Mouse (Mus musculus) neural tube, embryonic 10.5 days (tissue): ENCODE measurements around the gene Kat2b.
"Not testable (repeated sequence)": the region's sequence is repeated elsewhere in the genome, so short reads cannot be mapped to it uniquely, and the experiment has no call there.

Source experiments
- DNase-seq: peaks from one replicate; pipeline ENCODE4 v3.0.0-alpha.2; 2017; ENCODE audit warnings: low spot score; ENCODE audit errors: extremely low spot score

Gene Kat2b

GRCm38 (mm10) chr17:53566161-53566918, at the start of gene Kat2b:
TSS of gene Kat2b (plus strand) at chr17:53566861.
- DNase-seq = peak; percentile 40

DNA sequence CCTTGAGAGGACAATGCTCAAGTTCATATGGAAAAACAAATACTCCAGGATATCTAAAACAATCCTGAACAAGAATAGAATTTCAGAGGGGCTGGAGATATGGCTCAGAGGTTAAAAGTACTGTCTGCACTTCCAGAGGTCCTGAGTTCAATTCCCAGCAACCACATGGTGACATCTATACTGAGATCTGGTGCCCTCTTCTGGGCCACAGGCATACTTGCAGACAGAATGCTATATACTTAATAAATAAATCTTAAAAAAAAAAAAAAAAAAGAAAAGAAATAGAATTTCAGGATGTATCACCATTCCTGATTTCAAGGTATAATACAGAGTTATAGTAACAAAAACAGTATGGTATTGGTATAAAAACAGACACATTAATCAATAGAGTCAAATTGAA, 47.3 kb upstream of the Kat2b start:
- DNase-seq = no peak

GRCm38 (mm10) chr17:53520509-53520908, 46.2 kb upstream of the Kat2b start:
- no peak for DNase-seq

DNA sequence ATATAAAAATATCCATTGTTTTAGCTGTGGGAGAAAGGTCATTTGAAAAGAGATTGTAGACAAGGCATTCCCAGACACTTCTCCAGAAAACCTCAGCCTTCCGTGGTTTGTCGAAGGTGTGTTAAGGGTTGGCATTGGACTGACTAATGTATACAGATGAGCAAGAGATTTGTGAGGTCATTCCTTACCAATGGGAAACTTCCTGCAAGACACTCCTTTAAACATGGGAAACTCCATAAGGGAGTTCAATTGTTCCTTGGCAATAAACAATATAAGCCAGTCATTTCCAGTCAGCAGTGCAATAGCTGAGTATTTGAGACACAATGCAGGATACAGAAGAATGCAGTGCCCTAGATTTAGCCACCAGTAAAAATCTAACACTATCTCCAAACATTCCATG, 38.6 kb upstream of the Kat2b start:
- no peak for DNase-seq

DNA sequence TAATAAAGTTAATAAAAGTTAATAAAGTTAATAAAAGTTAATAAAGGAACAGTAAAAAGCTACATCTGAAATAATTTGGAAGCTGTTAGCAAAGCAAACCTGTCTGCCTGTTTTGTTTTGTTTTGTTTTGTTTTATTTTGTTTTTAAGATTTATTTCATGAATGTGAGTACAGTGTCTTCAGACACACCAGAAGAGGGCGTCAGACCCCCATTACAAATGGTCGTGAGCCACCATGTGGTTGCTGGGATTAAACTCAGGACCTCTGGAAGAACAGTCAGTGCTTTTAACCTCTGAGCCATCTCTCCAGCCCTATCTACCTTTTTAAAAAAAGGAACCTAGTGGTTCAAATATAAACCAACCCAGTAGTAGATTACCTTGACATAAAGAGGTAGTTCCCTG, 35.5 kb upstream of the Kat2b start:
- no peak for DNase-seq

DNA sequence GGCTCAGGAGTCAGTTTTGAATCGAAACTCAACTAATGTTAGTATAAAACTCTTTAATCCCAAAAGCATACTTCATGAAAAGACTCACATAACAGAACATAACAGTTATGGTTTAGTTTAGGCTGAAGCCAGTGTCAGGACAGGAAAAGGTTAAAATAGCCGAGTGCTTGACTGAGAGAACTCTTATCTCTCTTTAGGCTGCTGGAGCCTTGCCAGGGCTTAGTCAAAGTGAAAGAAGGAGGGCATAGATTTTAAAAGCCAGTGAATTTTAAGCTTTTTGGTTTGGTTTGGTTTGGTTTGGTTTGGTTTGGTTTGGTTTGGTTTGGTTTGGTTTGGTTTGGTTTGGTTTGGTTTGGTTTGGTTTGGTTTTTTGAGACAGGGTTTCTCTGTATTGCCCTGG, 34.2 kb upstream of the Kat2b start:
- no peak for DNase-seq

- DNase-seq = not testable (repeated sequence)
Measured at GRCm38 (mm10) chr17:53539351-53539750, 27.3 kb upstream of the Kat2b start, which contains the start of gene Pp2d1. TSS of gene Pp2d1 (minus strand) at chr17:53539451.

DNA sequence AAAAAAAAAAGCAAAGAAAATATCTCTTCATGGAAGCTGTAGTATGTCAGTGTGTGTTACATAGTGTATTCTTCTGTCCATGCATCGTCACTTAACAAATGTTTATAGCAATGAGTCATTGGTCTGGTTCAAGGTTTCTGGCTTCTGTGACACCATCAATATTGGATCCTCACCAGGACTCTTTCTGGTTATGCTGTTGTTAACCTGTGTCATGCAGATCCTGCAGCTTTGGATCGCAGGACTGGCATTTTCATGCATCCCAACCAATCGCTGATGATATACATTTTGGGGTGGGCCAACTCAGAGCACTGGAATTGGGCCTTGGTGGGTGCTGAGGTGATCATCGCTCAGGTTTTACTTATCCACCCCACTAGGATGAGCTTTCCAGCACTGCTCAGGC, 24.1 kb upstream of the Kat2b start:
- DNase-seq = no peak

GRCm38 (mm10) chr17:53543591-53544324, 22.9 kb upstream of the Kat2b start:
- DNase-seq = no peak

- DNase-seq = no peak
Measured at GRCm38 (mm10) chr17:53551306-53552299, 15.1 kb upstream of the Kat2b start.

GRCm38 (mm10) chr17:53554088-53554487, 12.6 kb upstream of the Kat2b start:
- no peak for DNase-seq

DNA sequence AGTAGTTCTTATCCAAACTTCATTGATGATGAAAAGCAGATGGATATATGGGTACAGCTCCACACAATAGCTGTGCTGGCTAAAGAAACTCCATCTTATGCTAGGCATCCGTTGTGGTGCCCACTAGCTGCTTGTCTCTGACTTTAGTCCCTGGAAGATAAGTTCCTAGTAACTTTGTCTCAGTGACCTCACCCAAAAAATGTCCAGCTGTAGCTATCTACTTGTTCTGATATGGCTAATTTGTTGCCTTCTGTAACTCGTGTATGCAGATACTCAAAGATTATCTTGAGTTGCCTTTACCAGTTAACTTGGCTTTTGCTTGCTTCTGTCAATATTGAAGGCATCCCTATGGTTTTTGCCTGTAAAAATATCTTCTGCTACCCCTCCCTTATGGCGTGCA, 11.8 kb upstream of the Kat2b start:
- no peak for DNase-seq

DNA sequence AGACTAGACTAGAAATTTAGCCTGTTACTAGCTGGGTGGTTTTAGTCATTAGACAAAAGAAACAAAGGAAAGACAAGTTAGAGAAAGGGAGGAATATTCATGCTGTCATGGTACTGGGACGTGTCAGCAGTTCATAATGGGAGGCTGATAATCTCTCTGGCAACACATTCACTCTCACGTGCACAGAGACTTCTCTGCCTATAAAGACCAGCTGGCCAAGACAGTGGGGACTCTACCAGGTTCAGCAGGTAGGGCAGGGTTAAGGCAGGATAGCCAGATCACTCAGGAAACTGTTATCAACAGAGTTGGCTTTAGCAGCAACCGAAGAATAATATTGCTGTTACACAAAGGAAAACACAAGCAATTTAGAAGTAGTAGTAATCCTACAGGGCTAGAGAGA, 9.2 kb upstream of the Kat2b start:
- no peak for DNase-seq

DNA sequence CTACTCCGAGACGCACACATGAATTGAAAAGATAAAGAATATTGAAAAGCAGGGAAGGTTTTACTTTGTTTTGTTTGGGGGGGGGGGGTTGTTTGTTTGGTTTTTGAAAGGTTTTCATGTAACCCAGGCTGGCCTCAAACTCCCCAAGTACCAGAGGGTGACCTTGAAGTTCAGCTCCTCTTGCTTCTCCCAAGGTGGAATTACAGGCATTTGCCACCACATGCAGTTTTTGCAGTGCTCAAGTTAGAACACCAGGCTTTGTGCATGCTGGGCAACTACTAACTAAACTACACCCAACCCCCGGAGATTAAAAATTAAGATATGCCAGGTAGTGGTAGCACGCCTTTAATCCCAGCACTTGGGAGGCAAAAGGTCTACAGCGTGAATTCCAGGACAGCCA, 7.0 kb upstream of the Kat2b start:
- DNase-seq = no peak

GRCm38 (mm10) chr17:53561458-53562029, 5.1 kb upstream of the Kat2b start:
- DNase-seq = no peak

DNA sequence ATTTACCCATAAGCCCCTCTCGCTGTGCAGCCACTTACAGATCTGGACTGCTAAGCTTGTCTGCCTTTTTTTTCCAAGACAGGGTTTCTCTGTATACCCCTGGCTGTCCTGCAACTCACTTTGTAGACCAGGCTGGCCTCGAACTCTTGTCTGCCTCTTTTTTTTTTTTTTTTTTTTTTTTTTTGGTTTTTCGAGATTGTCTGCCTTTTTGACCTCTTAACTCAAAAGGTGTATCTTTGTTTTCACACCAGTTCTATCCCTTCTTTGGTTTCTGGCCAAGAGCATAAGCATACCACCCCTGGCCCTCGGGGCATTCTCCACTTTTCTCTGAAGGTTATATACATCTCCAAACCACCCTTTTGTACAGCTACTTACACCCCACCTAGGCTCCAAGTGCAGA, 1.8 kb upstream of the Kat2b start:
- no peak for DNase-seq

GRCm38 (mm10) chr17:53566919-53567345, 271 bp downstream of the Kat2b start:
- peak; percentile 74 for DNase-seq

DNA sequence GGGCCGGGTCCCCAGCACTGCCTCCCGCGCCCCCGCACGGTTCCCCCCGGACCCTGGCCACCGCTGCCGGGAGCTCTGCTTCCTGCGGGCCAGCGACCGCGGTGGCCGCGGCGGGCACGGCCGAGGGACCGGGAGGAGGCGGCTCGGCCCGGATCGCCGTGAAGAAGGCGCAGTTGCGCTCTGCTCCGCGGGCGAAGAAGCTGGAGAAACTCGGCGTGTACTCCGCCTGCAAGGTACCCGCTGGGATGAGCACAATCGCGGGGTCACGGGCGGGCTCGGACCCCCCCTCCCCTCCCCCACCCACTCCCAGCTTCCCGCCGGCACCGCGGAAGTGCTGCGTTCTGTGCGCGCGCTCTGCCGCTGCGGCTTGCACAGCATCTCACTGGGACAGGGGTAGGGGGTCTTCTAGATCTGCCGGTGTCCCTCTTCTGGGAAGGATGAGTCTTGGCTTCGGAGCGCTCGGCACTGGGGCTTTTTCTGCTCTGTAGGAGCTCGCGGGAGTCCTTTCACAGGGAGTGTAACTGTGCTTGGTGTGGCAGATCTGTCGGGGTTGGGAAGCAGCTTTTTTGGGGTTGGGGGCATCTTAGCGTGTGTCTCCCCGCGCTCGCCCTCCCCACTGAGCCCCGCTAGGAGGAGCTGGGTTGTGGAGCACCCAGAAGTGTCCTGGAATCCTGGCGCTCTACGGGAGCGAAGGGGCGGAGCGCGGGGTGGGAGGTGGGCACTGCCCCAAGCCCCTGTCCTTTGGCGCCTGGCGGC, 863 bp downstream of the Kat2b start:
- peak; percentile 80 for DNase-seq

DNA sequence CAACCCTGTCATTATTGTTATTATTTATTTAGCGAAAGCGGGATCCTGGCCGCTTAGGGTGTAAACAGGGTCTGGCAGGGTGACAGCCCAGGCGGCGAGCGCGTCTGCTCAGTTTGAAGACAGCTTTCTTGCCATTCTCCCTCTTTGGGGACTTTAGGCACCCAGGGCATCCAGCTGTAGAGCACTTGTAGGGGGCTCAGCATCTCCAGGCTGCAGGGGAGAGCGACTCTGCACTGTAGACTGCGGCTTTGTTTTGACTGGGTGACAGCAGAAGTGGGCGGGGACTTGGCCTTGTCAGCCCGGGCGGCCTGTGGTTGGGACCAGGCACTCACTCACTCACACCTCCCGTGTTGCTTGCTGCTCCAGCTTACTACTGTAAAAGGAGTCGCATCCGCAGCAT, 1.5 kb downstream of the Kat2b start:
- peak; percentile 73 for DNase-seq

GRCm38 (mm10) chr17:53568734-53569386, 2.2 kb downstream of the Kat2b start:
- DNase-seq = no peak
